Mouse (Mus musculus) testis, adult 2 months (tissue): ENCODE measurements at regions not wholly inside any gene's neighbourhood (a gene's known extent, or its start where the extent isn't known, plus 50 kb on each side); places are given as distances from the start of the nearest gene placed in this dataset.

Experiments used
- CTCF ChIP-seq: fragments of 200-500 bp; IDR thresholded peaks from 2 replicates; pipeline ENCODE4 v1.5.1; 2012; ENCODE audit warnings: low read depth, mild to moderate bottlenecking, inconsistent platforms, low read length, moderate library complexity; ENCODE audit not compliant: control insufficient read depth, insufficient read depth, insufficient replicate concordance
- POLR2A ChIP-seq: fragments of 200-500 bp; IDR thresholded peaks from 2 replicates; pipeline ENCODE4 v1.6.1; 2012; ENCODE audit warnings: low read depth, mild to moderate bottlenecking, inconsistent platforms, low read length, moderate library complexity; ENCODE audit not compliant: control insufficient read depth

DNA sequence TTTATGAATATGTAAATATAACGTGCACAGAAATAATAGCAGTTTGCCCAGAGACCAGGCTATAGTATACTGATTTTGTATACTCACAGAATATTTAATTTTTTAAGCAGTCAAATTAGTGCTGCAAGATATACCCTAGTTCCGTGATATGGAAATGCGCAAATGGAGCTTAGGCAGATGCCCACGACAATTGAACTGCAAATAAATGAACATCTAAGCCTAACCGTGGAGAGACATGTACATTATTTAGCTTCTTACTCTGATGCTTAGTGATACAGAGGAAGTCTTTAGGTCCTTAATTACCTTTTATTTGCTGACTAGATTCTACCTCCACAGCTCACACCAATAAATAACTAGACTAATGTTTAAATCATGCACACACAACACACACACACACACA lies 221.9 kb downstream of the Usp25 start:
- TF ChIP-seq POLR2A (no peak), CTCF (no peak)
